Mouse (Mus musculus) left cerebral cortex, adult 2 months (tissue): ENCODE data around the gene Ankrd24. TPM values are rescaled to one million over a fixed set of nuclear protein-coding genes. Genes with fewer than 3 reads are reported as not detected.

Experiments used
- DNase-seq, 2 experiments: peaks; one replicate each; pipeline ENCODE4 v3.0.0; 2021 to 2022; ENCODE audit warnings: low spot score in 2 of 2, mixed read lengths in 1 of 2; ENCODE audit errors: extremely low spot score in 1 of 2
- H3K27ac ChIP-seq: fragments of 200-600 bp; 2 replicates; pipeline ENCODE4 v1.8.1; 2022
- H3K4me3 ChIP-seq: fragments of 200-600 bp; 2 replicates; pipeline ENCODE4 v1.8.1; 2022
- CTCF ChIP-seq: fragments of 200-600 bp; IDR thresholded peaks from 2 replicates; pipeline ENCODE4 v1.8.1; 2022; ENCODE audit warnings: antibody characterized with exemption, mild to moderate bottlenecking, moderate library complexity
- intact Hi-C: fragments of 180-260 bp; cut with DNase I; formaldehyde crosslinking; loops from one replicate; pipeline ENCODE4 v1.15.1; 2025
- total RNA-seq, 2 experiments: library from RNA; stranded (reverse); gene quantifications; 2 replicates each; pipeline ENCODE4 v1.2.3; 2021

Gene Ankrd24
- total RNA-seq, 2 experiments from 2014 or later, result 46.4 to 47.3 TPM

DNA sequence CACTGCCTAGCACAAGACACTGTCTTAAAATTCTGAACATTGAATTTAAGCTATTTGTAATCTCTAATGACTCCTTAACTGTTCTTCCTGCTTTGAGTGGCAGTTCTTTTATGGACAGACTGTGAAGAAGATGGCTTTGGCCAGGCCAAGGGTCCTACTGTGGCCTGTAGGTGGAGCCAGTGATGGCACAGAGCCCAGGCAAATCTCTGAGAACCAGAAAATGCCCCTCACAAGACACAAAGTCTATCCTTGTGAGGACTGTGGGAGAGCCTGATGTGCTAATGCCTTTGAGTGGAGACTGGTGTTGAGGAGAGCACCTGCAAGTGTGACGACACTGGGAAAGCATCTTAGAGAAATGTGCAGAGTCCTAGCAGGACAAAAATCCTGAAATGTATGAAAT, 20.0 kb upstream of the Ankrd24 start:
- Histone ChIP-seq H3K4me3 (no peak overlapping the region), H3K27ac (no peak overlapping the region)
- intact Hi-C loops, result no loop called here
- no peak for DNase-seq
- TF ChIP-seq CTCF, result peak; percentile 11

DNA sequence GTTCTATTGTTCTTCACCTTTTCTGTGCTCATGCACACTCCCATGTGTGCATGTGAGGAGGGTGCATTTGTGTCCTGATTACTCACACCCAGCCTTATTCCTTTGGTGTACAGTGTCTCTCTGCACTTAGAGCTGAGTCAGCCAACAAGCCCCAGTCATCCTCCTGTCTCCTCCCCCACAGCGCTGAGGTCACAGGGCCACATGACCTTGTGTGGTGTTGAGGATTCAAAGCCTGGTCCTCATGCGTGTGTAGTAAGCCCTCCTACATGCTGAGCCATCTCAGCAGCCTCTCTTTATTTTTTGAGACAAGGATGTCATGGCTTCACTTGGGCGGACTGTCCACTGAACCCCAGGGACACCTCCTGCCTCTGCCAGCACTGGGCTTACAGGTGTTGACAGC, 15.6 kb upstream of the Ankrd24 start:
- no peak overlapping the region for H3K27ac ChIP-seq
- intact Hi-C loops, result no loop called here
- TF ChIP-seq CTCF, result no peak
- H3K4me3 ChIP-seq, result no peak overlapping the region
- no peak for DNase-seq

DNA sequence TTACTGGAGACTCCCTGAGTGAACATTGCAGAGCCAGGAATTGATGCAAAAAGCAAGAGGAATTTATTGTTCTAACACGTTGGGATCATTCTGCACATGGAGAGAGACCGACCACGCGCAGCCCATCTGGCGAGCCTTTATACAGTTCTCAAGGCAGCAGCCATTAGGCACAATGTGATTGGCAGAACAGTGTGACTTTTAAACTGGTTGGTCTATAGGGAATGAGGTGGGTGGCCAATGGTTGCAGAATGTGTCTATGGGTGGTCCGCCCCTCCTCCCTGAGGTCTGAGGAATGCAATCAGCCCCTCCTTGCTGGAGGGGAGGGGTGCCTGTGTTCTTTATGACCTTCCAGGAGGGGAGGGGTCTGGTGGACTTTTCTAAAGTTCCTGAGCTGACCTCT, 12.9 kb upstream of the Ankrd24 start:
- DNase-seq, result no peak
- intact Hi-C loops, result no loop called here
- Histone ChIP-seq H3K4me3 (no peak overlapping the region), H3K27ac (no peak overlapping the region)
- no peak for TF ChIP-seq CTCF

DNA sequence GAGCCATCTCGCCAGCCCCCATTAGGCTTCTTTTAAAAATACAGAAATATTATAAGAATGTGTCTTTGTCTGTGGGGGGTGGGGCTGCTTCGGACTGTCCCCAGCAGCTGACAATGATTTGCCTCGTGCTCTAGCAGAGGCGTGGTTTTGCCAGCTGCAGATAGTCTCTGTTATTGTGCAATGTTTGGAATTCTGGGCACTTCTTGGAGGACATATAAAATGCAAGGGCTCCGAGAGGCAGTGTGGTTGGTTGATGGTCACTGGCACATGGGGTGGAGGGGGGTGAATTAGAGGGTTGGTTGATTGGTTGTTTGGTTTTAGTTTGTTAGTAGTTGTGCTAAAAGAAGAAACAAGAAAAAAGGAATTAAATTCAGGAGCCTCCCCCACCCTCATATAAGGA, 8.4 kb upstream of the Ankrd24 start:
- DNase-seq, result no peak
- TF ChIP-seq CTCF, result no peak
- intact Hi-C loops, result no loop called here
- H3K27ac ChIP-seq, result no peak overlapping the region
- H3K4me3 ChIP-seq, result no peak overlapping the region

DNA sequence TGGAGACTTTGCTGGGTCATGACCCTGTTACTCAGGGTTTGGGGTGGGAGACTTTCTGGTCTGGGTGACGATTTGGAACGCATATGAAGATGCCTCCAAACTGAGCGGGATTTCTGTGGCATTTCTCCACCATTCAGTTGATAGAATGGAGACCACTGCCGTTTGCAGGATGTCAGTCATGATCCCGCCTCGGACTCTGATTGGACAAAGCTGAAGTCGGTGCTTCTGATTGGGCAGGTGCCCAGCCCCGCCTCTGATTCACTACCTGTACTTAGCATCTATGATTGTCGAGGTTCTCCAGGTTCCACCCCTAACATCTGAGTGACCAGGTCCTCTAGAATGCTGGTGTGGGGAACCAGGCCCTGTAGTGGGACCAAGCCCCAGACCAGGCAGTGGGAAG, 7.6 kb upstream of the Ankrd24 start:
- TF ChIP-seq CTCF, result no peak

DNA sequence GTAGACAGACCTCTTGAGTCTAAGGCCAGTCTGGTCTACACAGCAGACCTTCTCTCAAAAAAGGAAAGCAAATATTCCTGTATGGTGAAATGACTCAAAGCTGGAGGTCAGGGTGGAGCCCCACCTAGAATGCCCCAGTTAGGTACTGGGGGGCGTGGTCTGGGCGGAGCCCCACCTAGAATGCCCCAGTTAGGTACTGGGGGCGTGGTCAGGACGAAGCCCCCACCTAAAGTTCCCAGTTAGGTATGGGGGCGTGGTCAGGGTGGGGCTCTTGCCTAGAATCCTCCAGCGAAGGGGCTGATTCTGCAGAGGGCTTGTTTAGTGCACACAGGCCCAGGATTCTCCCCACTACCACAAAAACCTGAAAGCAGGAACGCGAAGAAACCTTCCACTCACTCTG, 4.9 kb upstream of the Ankrd24 start:
- intact Hi-C loops, result no loop called here
- H3K4me3 ChIP-seq, result no peak overlapping the region
- TF ChIP-seq CTCF, result no peak
- no peak overlapping the region for H3K27ac ChIP-seq
- no peak for DNase-seq

More for the DNA sequence above, 7.6 kb upstream of the Ankrd24 start:
- DNase-seq, result no peak
- intact Hi-C loops, result no loop called here
- Histone ChIP-seq H3K27ac (no peak overlapping the region), H3K4me3 (no peak overlapping the region)

DNA sequence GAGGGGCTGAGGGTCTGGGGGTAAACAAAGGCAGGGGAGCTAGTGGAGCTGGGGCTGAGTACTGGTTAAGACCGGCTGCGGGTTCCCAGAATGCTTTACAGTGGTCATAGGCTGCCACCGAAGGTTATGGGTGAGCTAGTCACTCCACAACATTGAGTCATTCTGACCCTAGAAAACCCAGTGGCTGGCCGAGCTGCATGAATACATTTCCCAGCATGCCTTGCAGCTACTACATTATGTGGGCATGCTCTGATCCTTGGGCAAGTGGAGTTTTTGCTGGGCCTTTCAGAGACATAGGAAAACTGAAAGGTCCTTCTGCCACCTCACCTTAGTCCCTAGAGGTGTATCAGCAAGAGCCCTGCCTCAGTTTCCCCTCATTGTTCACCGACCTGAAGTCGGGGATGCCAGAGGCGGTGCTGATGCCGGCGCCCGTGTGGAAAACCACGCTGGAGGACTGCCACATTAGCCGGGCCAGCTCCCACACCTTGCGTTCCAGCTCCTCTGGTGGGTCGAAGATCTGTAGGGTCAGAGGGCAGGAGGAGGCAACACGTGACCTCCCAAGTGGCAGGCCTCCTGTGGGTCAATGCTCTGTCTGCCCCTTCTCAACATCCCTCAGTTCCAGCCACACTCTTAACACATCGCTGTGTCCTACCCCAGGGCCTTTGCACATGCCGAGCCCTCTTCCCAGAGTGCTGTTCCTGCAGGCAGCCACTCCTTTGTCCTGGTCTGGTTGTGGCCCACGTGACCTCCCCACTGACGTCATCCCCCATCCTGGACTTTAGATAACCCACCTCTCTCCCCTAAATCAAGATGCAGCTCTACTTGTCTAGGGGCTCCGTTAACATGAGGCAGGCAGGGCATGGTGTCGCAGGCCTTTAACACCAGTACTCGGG, 2.0 kb upstream of the Ankrd24 start:
- TF ChIP-seq CTCF, result no peak
- peak overlapping the region; percentile 73 for H3K4me3 ChIP-seq
- H3K27ac ChIP-seq, result peak overlapping the region; percentile 89
- DNase-seq, result no peak
- intact Hi-C loops, result loop anchor here (2.0 kb wide), 1 partner anchor 20 kb away; the partner anchor contains the start of gene BC025920

DNA sequence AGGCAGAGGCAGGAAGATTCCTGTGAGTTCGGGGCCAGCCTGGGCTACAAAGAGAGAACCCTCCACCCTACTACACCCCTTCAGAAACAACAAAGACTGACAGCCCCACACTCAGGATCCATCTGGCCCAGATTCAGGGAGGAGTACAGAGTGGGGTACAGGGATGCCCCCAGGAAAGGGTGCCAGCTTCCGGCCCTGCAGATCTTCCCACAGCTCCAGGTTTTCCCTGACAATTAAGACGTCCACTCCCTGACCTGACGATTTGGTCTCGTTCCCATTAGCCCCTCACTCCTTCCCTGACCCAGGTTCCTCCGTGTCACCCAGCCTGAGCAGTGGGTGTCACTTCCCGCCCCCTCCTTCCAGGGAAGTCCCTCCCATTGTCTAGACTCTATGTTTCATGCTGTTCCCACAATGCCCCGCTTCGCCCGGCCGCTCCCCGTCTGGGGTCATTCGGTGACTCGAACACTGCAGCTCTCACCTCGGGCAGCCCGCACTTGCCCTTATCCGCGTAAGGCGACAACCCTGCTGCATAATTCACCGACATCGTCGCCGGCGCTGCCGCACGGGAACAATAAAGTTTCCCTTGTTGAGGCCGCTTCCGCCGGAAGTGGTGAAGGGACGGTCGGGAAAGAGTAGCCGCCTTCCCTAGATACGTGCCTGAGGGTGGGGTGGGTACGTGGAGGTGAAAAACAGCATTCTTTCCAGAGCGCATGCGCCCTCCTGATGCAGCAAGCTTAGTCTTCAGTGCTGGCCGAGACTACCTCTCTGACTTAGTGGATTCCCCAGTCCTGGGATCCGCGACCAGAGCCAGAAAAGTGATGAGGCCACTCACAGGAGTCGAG, 1.1 kb upstream of the Ankrd24 start, which contains the start of gene Sirt6:
Gene Sirt6, minus strand, starts transcription at position 804 of the 842 bp plus-strand sequence.
- peak; percentile 86 to 92 for DNase-seq
- no peak for TF ChIP-seq CTCF
- Histone ChIP-seq H3K4me3 (peak within 1 kb of the TSS; percentile 73), H3K27ac (peak within 1 kb of the TSS; percentile 89)
- intact Hi-C loops, result loop anchor here (2.0 kb wide), 1 partner anchor 20 kb away; the partner anchor contains the start of gene BC025920

DNA sequence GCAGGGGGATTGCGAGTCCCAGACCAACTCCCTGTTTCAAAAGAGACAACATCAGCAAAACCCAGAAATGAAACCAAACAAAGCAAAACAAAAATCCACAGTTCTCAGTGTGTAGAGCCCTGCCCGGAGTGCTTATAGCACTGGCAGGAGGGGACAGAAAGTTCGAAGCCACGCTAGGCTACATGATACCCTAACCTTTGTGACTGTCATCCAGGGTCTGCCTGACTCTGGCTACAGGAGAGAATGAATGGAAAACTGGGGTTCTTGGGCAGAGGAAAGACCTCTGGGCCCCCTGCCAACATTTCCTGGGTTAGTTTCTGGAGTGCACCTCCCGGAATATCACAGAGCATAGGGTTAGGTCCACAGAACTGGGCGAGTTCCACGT, 512 bp upstream of the Ankrd24 start:
- intact Hi-C loops, result loop anchor here (2.0 kb wide), 1 partner anchor 21 kb away; the partner anchor contains the start of gene BC025920
- H3K27ac ChIP-seq, result peak overlapping the region; percentile 89
- no peak for DNase-seq
- peak overlapping the region; percentile 73 for H3K4me3 ChIP-seq
- TF ChIP-seq CTCF, result no peak

DNA sequence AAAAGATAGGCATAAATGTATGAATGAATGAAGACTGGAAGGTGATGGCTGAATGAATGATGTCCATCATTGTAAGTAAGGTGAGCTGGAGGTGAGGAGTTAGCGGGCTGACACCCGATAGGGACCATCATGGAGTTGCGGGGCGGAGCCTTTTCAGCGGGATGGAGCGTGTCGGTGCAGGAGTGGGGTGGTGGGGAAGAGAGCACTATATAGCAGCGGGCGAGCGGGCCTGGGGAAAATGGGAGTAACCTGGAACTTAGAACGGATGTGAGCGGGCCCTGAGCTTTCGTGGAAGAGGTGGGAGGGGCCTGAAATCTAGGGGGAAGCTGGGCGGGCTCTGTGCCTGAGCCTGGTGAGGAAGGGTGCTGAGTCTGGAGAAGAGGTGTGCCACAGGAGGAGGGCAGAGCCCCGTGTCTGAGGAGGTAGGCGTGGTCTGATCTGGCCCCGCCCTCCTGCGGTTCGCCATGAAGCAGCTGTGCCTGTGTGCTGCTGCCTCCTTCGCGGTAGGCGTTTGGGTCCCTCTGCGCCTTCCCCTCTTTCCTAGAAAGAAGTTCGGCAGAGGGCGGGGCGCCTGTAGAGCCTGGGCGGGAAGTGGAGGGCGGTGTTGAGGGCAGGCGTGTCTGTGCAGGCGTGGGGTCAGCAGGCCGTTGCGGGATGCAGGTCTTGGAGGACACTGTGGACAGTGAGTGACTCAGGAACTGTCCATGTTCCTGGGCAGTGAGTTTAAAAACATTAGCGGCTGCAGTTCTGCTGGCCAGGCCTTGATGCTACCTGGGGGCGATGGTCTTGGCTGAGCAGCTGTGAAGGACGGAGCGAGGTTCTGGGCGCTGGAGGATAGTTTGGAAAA, 5.1 kb downstream of the Ankrd24 start:
- DNase-seq, result peak; percentile 82 to 85
- intact Hi-C loops, result no loop called here
- Histone ChIP-seq H3K4me3 (peak overlapping the region; percentile 54), H3K27ac (peak overlapping the region; percentile 37)
- TF ChIP-seq CTCF, result no peak

DNA sequence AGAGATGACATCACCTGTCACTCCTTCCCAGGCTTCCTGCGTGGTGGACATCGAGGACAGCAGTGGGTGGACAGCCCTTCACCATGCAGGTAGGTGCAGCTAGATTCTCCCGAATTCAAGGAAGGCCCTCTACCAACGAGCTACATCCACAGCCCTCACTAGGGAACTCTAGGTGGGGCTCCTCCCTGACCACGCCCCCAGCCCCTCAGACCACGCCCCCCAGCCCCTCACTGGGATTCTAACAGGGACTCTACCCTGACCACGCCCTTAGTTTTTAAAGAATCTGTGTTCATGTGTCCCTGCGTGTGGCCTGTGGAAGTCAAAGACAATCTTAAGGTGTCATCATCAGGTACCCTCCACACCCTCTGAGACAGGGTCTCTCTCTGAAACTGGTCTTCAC, 8.0 kb downstream of the Ankrd24 start:
- no peak for TF ChIP-seq CTCF
- no peak overlapping the region for H3K4me3 ChIP-seq
- no peak overlapping the region for H3K27ac ChIP-seq
- intact Hi-C loops, result no loop called here
- no peak for DNase-seq
